Mouse (Mus musculus): ENCODE results near the gene Pbp2. TPM values are rescaled to one million over a fixed set of nuclear protein-coding genes. Genes with fewer than 3 reads are reported as not detected.
A peak's percentile ranks its signal among the peaks of the same experiment; 100 is the strongest.

Gene Pbp2
- polyA plus RNA-seq, 1 experiment, result not detected

DNA sequence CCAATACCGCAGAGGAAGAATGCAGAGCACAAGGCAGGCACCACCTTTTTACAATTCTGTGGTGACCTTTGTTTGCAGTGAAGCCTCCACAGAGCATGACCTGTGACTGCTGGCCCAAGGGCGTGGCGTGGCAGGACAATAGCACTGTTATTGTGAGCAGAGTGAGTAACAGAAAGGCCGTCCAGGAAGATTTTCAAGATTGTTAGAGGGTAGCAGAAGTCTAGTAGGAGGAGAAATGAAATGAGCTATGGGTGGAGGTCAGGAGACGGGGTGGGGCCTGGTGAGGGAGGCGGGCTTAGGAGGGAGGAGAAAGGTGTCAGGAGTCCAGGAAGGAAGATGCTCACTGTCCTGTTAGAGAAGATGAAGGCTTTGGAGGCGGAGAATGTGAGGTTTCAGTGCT lies 12.5 kb upstream of the Pbp2 start:
- TF ChIP-seq CTCF (conservative IDR thresholded peaks at IDR 0.05; ENCODE audit: insufficient read depth, insufficient read length, low read depth, low read length) (no peak), POLR2A (IDR thresholded peaks at IDR 0.05; ENCODE audit: low read depth, low read length) (no peak)
- no peak overlapping the region for H3K27ac ChIP-seq (ENCODE audit: insufficient read depth, low read depth, low read length)
- peak; percentile 48 for DNase-seq
- no peaks in the 10 kb centered on the region for H3K4me1 ChIP-seq (ENCODE audit: control insufficient read depth, insufficient read depth, low read length)
- H3K27me3 ChIP-seq (replicated peaks; ENCODE audit: control insufficient read depth, insufficient read depth, low read length), result no peaks in the 10 kb centered on the region
- no peak overlapping the region for H3K4me3 ChIP-seq (ENCODE audit: insufficient read depth, low read depth, low read length)
- no peaks in the 10 kb centered on the region for H3K36me3 ChIP-seq (ENCODE audit: control insufficient read depth, insufficient read depth, low read length)
- 72% methylated on average over 7 of the region's 7 CpGs for WGBS

DNA sequence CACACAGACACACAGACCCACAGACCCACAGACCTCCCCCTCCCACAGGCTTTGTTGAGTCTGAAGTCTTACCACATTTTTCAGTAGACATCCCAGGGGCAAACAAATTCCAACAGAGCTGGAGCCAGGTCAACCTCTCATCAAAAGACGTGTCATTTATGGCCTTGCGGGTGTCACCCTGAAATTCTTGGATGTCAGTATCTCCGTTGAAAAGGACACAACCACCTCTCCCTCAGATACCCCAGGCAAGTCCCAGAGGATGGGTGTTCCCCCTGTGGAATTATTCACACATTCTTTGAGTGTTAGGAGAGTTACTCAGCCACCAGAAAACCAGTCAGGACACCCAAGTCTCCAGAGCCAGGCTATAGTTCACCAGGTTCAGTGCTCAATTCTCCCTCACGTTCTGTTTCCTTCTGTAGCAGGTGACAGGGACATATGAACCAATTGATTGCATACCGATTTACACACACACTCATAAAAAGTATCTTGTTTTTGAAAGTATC lies 9.3 kb upstream of the Pbp2 start:
- no peaks in the 10 kb centered on the region for H3K4me1 ChIP-seq (ENCODE audit: control insufficient read depth, insufficient read depth, low read length)
- no peak for DNase-seq
- TF ChIP-seq CTCF (conservative IDR thresholded peaks at IDR 0.05; ENCODE audit: insufficient read depth, insufficient read length, low read depth, low read length) (no peak), POLR2A (IDR thresholded peaks at IDR 0.05; ENCODE audit: low read depth, low read length) (no peak)
- no peaks in the 10 kb centered on the region for H3K27me3 ChIP-seq (replicated peaks; ENCODE audit: control insufficient read depth, insufficient read depth, low read length)
- H3K27ac ChIP-seq (ENCODE audit: insufficient read depth, low read depth, low read length), result no peak overlapping the region
- 67% methylated on average over 5 of the region's 5 CpGs for WGBS
- H3K36me3 ChIP-seq (ENCODE audit: control insufficient read depth, insufficient read depth, low read length), result no peaks in the 10 kb centered on the region
- no peak overlapping the region for H3K4me3 ChIP-seq (ENCODE audit: insufficient read depth, low read depth, low read length)

DNA sequence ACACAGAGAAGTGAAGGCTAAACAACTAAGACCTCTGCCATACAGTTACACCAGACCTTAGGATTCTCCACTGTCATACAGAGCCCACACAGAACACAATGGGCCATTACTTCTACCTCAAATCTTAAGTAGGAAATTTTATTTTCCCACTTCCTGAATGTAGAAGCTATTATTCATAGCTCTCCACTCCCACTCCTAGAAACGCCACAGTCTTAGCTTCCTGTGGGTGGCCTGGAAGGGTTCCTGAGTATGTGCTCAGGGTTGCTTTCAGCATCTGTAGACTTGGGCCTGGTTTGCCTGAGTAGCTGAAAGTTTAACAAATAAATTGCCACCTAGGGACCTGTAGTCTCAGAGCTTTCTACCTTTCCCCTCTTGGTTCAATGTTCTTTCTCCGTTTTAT lies 5.9 kb upstream of the Pbp2 start:
- Histone ChIP-seq H3K27ac (ENCODE audit: insufficient read depth, low read depth, low read length) (no peak overlapping the region), H3K27me3 (replicated peaks; ENCODE audit: control insufficient read depth, insufficient read depth, low read length) (no peaks in the 10 kb centered on the region), H3K36me3 (ENCODE audit: control insufficient read depth, insufficient read depth, low read length) (no peaks in the 10 kb centered on the region), H3K4me3 (ENCODE audit: insufficient read depth, low read depth, low read length) (no peak overlapping the region), H3K4me1 (ENCODE audit: control insufficient read depth, insufficient read depth, low read length) (no peaks in the 10 kb centered on the region)
- DNase-seq, result no peak
- TF ChIP-seq CTCF (conservative IDR thresholded peaks at IDR 0.05; ENCODE audit: insufficient read depth, insufficient read length, low read depth, low read length), result no peak
- WGBS, result 77% methylated on average over 2 of the region's 2 CpGs

DNA sequence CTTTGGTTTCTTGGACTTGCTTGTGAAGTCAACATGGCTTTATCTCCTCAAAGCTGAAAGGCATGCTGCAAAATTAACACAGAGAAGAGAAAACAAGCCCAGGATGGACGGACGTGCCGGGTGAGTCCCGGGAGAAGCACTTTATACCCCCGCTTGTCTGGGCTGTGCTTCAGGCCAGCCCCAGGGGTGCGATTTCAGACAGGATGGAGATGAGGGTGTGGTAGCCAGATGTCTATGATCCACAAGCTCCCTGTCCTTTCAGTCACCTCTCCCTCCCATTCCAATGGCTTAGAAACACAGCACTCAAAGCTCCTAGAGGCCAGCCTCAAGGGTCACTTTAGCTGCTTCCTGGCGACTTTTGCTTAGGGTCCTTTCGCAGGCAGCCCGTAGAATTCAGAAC lies 3.8 kb upstream of the Pbp2 start:
- no peak for DNase-seq
- Histone ChIP-seq H3K4me1 (ENCODE audit: control insufficient read depth, insufficient read depth, low read length) (no peaks in the 10 kb centered on the region), H3K36me3 (ENCODE audit: control insufficient read depth, insufficient read depth, low read length) (no peaks in the 10 kb centered on the region), H3K4me3 (ENCODE audit: insufficient read depth, low read depth, low read length) (no peak overlapping the region), H3K27ac (ENCODE audit: insufficient read depth, low read depth, low read length) (no peak overlapping the region), H3K27me3 (replicated peaks; ENCODE audit: control insufficient read depth, insufficient read depth, low read length) (no peaks in the 10 kb centered on the region)
- TF ChIP-seq CTCF (conservative IDR thresholded peaks at IDR 0.05; ENCODE audit: insufficient read depth, insufficient read length, low read depth, low read length), result no peak
- TF ChIP-seq POLR2A (IDR thresholded peaks at IDR 0.05; ENCODE audit: low read depth, low read length), result no peak
- WGBS, result 54% methylated on average over 9 of the region's 9 CpGs

DNA sequence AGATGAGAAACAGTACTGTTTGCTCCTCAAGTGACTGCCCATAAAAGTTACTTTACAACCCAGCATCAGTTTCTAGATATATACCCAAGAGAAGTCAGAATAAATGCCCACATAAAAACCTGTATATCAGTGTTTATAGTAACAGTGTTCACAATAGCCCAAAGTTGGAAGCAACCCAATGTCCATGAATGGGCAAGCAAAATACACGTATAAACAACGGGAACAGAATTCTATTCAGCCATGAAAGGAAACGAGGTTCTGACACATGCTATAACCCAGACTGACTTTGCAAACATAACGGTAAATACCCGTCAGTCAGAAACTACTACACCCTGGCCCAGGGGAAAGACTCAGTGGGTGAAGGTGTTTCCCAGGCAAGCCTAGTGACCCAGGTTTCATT lies 1.8 kb upstream of the Pbp2 start:
- no peak for TF ChIP-seq POLR2A (IDR thresholded peaks at IDR 0.05; ENCODE audit: low read depth, low read length)
- TF ChIP-seq CTCF (conservative IDR thresholded peaks at IDR 0.05; ENCODE audit: insufficient read depth, insufficient read length, low read depth, low read length), result no peak
- no peaks in the 10 kb centered on the region for H3K4me1 ChIP-seq (ENCODE audit: control insufficient read depth, insufficient read depth, low read length)
- H3K27me3 ChIP-seq (replicated peaks; ENCODE audit: control insufficient read depth, insufficient read depth, low read length), result no peaks in the 10 kb centered on the region
- no peak for DNase-seq
- WGBS, result 70% methylated on average over 5 of the region's 5 CpGs
- H3K27ac ChIP-seq (ENCODE audit: insufficient read depth, low read depth, low read length), result no peak overlapping the region
- no peaks in the 10 kb centered on the region for H3K36me3 ChIP-seq (ENCODE audit: control insufficient read depth, insufficient read depth, low read length)
- no peak overlapping the region for H3K4me3 ChIP-seq (ENCODE audit: insufficient read depth, low read depth, low read length)

DNA sequence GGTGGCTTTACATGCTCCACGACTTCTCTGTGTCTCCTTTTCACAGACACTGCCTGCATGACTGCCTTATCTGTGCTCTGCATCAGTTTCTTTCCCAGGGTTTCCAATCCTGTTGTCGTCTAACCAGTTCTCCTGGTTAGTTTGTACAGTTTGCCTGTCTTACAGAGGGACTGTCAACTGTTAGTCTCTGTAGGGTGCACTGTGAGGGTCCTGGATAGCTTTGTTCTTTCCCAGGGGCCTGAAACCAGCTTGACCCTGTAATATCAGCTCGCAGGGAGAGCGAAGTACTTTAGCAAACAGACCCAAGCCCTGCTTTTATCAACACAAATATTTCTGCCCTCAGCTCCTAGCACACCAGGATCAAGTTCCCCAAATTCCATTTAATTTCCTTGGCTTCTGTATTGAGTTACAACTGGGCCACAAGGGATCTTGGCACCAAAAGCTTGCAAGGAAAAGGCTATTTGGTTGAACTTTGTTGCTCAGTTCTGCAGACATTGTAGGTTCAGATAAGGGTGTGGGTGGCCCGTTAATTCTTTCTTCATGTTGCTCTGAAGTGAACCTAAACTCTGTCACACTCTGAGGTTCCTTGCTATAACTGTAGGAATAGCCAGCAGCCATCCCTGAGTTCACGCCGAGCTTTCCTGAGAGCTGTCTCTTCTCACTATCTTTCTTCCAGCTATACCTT lies 5.5 kb downstream of the Pbp2 start:
- H3K27ac ChIP-seq (ENCODE audit: insufficient read depth, low read depth, low read length), result peak overlapping the region; percentile 71
- DNase-seq, result peak; percentile 49

DNA sequence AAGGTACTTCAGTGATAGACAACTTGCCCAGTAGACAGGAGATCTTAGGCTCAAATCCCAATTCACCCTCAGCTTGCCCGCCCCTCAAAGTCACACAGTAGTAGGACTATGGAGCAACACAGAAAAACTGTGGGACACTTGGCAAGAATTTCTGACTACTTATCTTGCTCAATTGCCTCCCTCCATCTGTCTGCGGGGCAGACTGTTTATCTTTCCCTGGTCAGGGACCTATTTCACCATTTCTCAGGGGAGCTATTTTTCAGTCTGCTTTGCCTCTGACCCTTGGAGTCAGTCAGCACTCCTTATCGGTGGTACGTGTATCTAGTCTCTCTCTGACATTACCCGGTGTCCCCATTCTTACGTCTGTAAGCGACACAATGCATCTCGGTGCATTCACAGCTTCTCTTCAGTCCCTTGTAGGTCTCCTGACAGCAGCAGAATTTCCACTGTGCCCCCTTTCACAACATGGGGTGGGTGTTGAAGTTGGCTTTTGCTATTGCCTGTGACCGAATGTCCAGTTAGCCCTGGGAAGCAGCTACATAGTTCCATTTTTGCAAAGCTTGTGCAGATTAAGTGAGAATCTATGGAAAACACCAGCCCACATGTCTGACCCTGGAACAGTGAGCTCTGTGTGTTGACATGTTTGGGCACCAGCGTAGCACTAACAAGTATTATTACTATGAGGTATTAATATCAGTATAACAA lies 7.6 kb downstream of the Pbp2 start:
- H3K27me3 ChIP-seq (replicated peaks; ENCODE audit: control insufficient read depth, insufficient read depth, low read length), result no peaks in the 10 kb centered on the region
- WGBS, result 74% methylated on average over 10 of the region's 10 CpGs
- peaks cover 2% of the 10 kb centered on the region; the same call in 1 of the 2 replicates for H3K4me1 ChIP-seq (ENCODE audit: control insufficient read depth, insufficient read depth, low read length)
- H3K36me3 ChIP-seq (ENCODE audit: control insufficient read depth, insufficient read depth, low read length), result no peaks in the 10 kb centered on the region
- DNase-seq, result peak; percentile 32
- no peak overlapping the region for H3K27ac ChIP-seq (ENCODE audit: insufficient read depth, low read depth, low read length)
- H3K4me3 ChIP-seq (ENCODE audit: insufficient read depth, low read depth, low read length), result no peak overlapping the region
- TF ChIP-seq POLR2A (IDR thresholded peaks at IDR 0.05; ENCODE audit: low read depth, low read length) (no peak), CTCF (conservative IDR thresholded peaks at IDR 0.05; ENCODE audit: insufficient read depth, insufficient read length, low read depth, low read length) (no peak)

More for the DNA sequence above, 5.5 kb downstream of the Pbp2 start:
- H3K36me3 ChIP-seq (ENCODE audit: control insufficient read depth, insufficient read depth, low read length), result no peaks in the 10 kb centered on the region
- TF ChIP-seq CTCF (conservative IDR thresholded peaks at IDR 0.05; ENCODE audit: insufficient read depth, insufficient read length, low read depth, low read length) (no peak), POLR2A (IDR thresholded peaks at IDR 0.05; ENCODE audit: low read depth, low read length) (no peak)
- peaks cover 2% of the 10 kb centered on the region; the same call in 1 of the 2 replicates for H3K4me1 ChIP-seq (ENCODE audit: control insufficient read depth, insufficient read depth, low read length)
- WGBS, result 55% methylated on average over 7 of the region's 7 CpGs
- no peaks in the 10 kb centered on the region for H3K27me3 ChIP-seq (replicated peaks; ENCODE audit: control insufficient read depth, insufficient read depth, low read length)
- no peak overlapping the region for H3K4me3 ChIP-seq (ENCODE audit: insufficient read depth, low read depth, low read length)
